Mouse (Mus musculus) spleen, postnatal 4 days (tissue): ENCODE data around the gene Fam20c.

Experiments
- DNase-seq, 2 experiments: peaks; one replicate each; pipeline ENCODE4 v3.0.0; 2022; ENCODE audit warnings: low spot score in 2 of 2

Gene Fam20c

GRCm38 (mm10) chr5:138804286-138804685 is 50.0 kb downstream of the Fam20c start:
- no peak for DNase-seq

- no peak for DNase-seq
Measured at GRCm38 (mm10) chr5:138809767-138810166, 55.5 kb downstream of the Fam20c start.

GRCm38 (mm10) chr5:138819780-138820179 is 65.5 kb downstream of the Fam20c start, which contains the start of gene Gm5294:
Gene Gm5294 (plus strand): TSS chr5:138820080.
- no peak for DNase-seq

GRCm38 (mm10) chr5:138820717-138821332 is 66.5 kb downstream of the Fam20c start:
- DNase-seq: no peak

GRCm38 (mm10) chr5:138825090-138825489 is 70.8 kb downstream of the Fam20c start:
- DNase-seq: no peak

GRCm38 (mm10) chr5:138833406-138833805 is 79.1 kb downstream of the Fam20c start:
- DNase-seq: no peak

GRCm38 (mm10) chr5:138834910-138835309 is 80.6 kb downstream of the Fam20c start:
- no peak for DNase-seq

GRCm38 (mm10) chr5:138840981-138841380 is 86.7 kb downstream of the Fam20c start:
- DNase-seq: no peak

- DNase-seq: no peak
Measured at GRCm38 (mm10) chr5:138843168-138843824, 89.0 kb downstream of the Fam20c start.

GRCm38 (mm10) chr5:138846506-138846905 is 92.2 kb downstream of the Fam20c start:
- no peak for DNase-seq

GRCm38 (mm10) chr5:138848102-138848501 is 93.8 kb downstream of the Fam20c start:
- DNase-seq: peak; percentile 78 to 92

- DNase-seq: no peak
Measured at GRCm38 (mm10) chr5:138849682-138850461, 95.6 kb downstream of the Fam20c start.

GRCm38 (mm10) chr5:138850462-138850844 is 96.1 kb downstream of the Fam20c start:
- no peak for DNase-seq

- DNase-seq: no peak
Measured at GRCm38 (mm10) chr5:138851296-138851780, 97.0 kb downstream of the Fam20c start.

- DNase-seq: no peak
Measured at GRCm38 (mm10) chr5:138852151-138852550, 97.8 kb downstream of the Fam20c start.

GRCm38 (mm10) chr5:138853349-138853748 is 99.0 kb downstream of the Fam20c start:
- DNase-seq: no peak

GRCm38 (mm10) chr5:138857010-138857617 is 102.8 kb downstream of the Fam20c start:
- peak; percentile 31 to 74 for DNase-seq

GRCm38 (mm10) chr5:138857811-138858251 is 103.5 kb downstream of the Fam20c start:
- no peak for DNase-seq
